Mouse (Mus musculus): ENCODE data around the gene Gm572.

- TF ChIP-seq CTCF (IDR thresholded peaks at IDR 0.05; ENCODE audit: low read depth) (no peak), EP300 (IDR thresholded peaks at IDR 0.05; ENCODE audit: low read depth) (no peak)
Measured at GRCm38 (mm10) chr4:148660174-148660573, 17.1 kb downstream of the Gm572 start.
